Mouse (Mus musculus) adrenal gland, adult (tissue): ENCODE measurements around the gene Megf11.

Experiments used
- DNase-seq, 2 experiments: peaks; one replicate each; pipeline ENCODE4 v3.0.0; 2022 to 2023; ENCODE audit warnings: low spot score in 1 of 2; ENCODE audit not compliant: inconsistent age in 2 of 2

Megf11 gene

GRCm38 (mm10) chr9:64557110-64557745 lies 171.8 kb downstream of the Megf11 start:
- DNase-seq: no peak

GRCm38 (mm10) chr9:64557846-64558530 lies 172.6 kb downstream of the Megf11 start:
- DNase-seq: no peak

GRCm38 (mm10) chr9:64564315-64564767 lies 178.9 kb downstream of the Megf11 start:
- DNase-seq: peak in 1 of 2 experiments; percentile 71

GRCm38 (mm10) chr9:64565915-64566314 lies 180.5 kb downstream of the Megf11 start:
- no peak for DNase-seq

- DNase-seq: no peak
These were observed 180.9 kb downstream of the Megf11 start for GRCm38 (mm10) chr9:64566376-64566775.

GRCm38 (mm10) chr9:64567482-64567881 lies 182.1 kb downstream of the Megf11 start:
- no peak for DNase-seq

- DNase-seq: no peak
These were observed 183.2 kb downstream of the Megf11 start for GRCm38 (mm10) chr9:64568467-64569260.

GRCm38 (mm10) chr9:64570448-64570847 lies 185.0 kb downstream of the Megf11 start:
- peak; percentile 22 to 50 for DNase-seq

GRCm38 (mm10) chr9:64571091-64571490 lies 185.7 kb downstream of the Megf11 start:
- no peak for DNase-seq

- DNase-seq: peak; percentile 53 to 67
These were observed 187.3 kb downstream of the Megf11 start for GRCm38 (mm10) chr9:64572629-64573190.

- DNase-seq: no peak
These were observed 190.2 kb downstream of the Megf11 start for GRCm38 (mm10) chr9:64575658-64576057.

GRCm38 (mm10) chr9:64576143-64576878 lies 190.9 kb downstream of the Megf11 start:
- no peak for DNase-seq

- DNase-seq: no peak
These were observed 191.7 kb downstream of the Megf11 start for GRCm38 (mm10) chr9:64577156-64577555.

- DNase-seq: no peak
These were observed 192.6 kb downstream of the Megf11 start for GRCm38 (mm10) chr9:64578014-64578413.

GRCm38 (mm10) chr9:64579306-64579705 lies 193.9 kb downstream of the Megf11 start:
- peak in 1 of 2 experiments; percentile 42 for DNase-seq

GRCm38 (mm10) chr9:64586292-64586691 lies 200.9 kb downstream of the Megf11 start:
- DNase-seq: no peak

- no peak for DNase-seq
These were observed 202.6 kb downstream of the Megf11 start for GRCm38 (mm10) chr9:64587991-64588390.

GRCm38 (mm10) chr9:64590634-64591041 lies 205.2 kb downstream of the Megf11 start:
- DNase-seq: peak; percentile 25 to 44

- DNase-seq: no peak
These were observed 206.0 kb downstream of the Megf11 start for GRCm38 (mm10) chr9:64591436-64591835.

- peak in 1 of 2 experiments; percentile 43 for DNase-seq
These were observed 209.0 kb downstream of the Megf11 start for GRCm38 (mm10) chr9:64594442-64594841.

GRCm38 (mm10) chr9:64598427-64598826 lies 213.0 kb downstream of the Megf11 start:
- DNase-seq: no peak
